Mouse (Mus musculus) thymus, postnatal 4 days (tissue): ENCODE measurements at regions not wholly inside any gene's neighbourhood (a gene's known extent, or its start where the extent isn't known, plus 50 kb on each side); places are given as distances from the start of the nearest gene placed in this dataset.

ENCODE experiments used
- DNase-seq: peaks from one replicate; pipeline ENCODE4 v3.0.0; 2021

DNA sequence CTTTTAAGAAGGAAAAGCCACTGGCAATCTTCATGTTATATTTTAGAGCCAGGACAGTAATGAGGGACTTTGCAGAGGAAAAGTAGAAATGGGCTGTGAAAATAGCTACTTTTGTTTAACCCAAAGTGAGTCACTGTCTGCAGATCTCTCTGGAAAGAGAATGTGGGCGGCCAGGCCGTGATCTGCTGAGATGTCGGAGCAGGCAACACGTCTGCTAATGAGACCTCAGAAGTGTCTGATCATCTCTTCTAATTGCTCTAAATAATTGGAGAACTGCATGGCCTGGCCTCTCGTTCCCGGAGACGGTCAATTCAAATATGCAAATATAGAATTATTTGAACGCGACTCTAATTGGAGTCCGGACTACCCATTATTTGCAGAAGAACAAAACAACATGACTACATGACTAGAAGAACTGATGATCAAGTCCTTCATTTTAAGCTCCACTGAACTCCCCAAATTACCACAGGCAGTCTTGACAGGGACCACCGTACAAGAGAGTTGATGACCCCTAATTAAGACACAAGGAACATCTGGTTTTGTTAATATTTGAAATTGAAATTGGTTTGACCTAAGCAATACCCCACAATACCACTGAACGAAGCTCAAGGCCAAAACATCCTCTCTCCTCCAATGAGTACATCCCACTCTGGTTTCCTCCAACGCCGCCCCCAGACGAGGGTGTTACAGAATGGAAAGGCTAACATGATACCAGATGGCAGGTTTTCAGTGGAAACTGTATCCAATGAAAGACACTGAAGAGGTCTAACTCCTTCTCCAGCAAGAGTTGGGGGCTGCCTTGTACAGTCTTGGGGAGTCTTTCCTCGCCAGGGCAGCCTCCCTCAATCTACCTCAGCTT lies 290.4 kb upstream of the Runx1 start:
- DNase-seq: no peak

DNA sequence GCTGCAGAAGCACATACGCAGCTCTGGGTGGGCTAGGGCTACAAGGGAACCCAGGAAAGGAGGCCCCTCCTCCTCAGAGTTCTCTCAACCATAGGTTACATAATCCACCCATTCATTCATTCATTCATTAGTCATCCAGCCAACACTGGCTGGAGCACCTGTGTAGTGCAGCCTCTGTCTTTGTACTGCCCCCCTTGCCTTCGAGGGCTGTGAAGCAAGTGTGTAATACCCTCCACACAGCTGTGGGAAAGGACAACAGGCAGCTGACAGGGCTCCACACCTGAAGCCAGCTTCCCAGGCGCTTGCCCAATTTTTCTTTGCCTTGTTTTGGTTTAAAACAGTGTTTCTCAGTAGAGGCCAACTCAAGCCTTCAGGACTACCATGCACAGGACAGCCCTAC lies 285.0 kb upstream of the Runx1 start:
- DNase-seq: no peak

DNA sequence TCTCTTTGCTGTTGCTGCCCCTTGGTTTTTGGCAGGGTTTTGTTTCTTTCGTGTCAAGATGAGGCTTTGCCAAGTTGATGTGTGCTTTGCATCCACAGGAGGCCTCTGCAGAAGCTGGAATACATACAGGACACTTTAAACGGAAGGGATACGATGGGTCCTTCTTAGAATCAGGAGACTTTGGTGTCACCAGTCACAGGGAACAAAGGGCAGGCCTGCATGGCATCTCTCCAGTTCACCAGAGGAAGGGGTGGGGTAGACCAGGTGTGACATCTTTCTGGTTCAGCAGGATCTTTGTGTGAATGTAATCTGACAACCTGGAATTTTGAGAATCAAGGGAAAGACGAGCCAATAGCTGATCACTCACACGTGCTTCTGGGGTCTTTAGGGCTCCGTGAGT lies 284.5 kb upstream of the Runx1 start:
- no peak for DNase-seq

DNA sequence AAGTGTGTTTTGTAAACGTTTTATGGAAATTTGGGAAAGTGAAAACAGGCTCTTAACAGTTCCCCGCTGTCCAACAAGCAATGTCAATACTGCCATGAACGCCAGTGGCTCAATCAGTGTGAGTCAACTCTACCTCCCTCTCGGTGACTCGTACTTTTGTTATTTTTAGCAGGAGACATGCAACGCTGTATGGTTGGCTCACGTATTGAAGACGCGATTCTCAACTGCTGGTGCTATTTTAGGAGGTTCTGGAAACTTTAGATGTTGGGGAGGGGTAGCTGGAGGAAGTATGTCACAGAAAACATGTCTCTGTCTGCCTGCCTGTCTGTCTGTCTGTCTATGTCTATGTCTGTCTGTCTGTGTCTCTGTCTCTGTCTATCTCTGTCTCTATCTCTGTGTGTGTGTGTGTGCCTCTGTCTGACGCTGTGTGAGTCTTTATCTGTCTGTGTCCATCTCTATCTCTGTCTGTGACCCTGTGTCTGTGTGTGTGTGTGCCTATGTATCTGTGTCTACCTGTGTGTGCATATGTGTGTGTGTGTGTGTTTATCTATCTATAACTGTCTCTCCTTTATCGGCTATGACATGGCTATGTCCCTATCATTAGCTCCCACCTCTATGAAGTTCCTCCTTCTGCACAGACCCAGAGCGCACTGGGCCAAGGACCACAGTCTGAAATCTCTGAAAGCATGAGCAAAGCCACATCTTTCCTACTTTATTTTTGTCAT lies 283.9 kb upstream of the Runx1 start:
- DNase-seq: no peak

DNA sequence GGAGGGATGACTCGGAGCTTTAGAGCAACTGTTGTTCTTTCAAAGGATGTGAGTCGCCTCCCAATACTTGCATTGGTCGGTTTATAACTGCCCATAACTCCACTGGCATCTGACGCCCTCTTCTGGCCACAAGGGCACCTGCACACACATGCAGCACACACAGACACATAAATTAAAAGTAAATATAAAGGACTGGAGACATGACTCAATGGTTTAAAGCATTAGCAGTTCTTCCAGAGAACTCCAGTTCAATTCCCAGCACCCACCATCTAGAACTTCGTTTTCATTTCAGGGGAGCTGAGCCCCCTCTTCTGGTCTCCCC lies 281.5 kb upstream of the Runx1 start:
- no peak for DNase-seq

DNA sequence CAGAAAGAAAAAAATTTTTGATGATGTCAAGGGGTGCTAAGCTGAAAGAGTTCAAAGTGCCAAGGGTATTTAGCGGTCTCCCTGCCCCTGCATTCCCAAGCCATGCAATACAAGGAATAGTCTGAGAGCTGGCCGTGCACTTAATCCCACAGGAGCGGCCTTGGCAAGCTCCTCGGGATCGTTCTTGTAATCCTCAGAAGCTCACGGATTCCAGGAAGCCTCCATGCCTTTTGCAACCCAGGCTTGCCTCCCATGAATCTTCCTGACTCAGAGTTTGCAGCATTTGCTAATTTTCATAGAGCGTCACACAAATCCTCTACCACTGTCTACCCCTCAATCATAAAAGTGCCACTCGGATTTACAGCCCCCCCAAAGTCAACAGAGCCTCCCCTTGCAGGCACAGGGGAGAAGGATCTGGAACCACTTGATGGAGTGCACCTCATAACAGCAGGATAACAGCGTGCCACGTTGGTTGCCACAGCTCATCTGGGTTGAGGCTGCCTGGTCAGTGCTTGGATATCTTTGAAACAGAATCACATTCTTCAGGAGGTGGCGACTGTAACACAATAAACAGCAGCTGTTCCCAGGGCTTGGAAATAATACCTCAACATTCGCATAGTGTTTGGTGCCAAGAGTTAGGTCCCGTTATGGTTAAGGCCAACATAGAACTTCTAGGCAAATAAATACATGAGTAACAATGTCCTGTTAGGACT lies 281.0 kb upstream of the Runx1 start:
- DNase-seq: no peak

DNA sequence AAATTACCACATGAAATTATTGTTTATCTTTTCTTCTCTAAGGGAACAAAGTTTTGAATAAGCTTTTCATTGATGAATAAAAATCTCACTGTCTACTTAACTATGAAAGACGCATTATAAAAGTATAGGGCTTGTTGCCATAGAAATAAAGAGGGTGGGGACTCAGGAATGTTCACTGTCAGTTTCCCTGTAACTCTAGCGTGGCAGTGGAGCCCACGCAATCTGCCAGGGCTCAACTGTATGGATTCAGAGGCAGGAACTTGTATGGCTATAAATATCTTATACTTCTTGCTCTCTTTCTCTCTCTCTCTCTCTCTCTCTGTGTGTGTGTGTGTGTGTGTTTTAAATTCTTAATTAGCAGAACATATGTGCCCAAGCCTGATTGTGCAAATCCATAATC lies 276.2 kb upstream of the Runx1 start:
- no peak for DNase-seq

DNA sequence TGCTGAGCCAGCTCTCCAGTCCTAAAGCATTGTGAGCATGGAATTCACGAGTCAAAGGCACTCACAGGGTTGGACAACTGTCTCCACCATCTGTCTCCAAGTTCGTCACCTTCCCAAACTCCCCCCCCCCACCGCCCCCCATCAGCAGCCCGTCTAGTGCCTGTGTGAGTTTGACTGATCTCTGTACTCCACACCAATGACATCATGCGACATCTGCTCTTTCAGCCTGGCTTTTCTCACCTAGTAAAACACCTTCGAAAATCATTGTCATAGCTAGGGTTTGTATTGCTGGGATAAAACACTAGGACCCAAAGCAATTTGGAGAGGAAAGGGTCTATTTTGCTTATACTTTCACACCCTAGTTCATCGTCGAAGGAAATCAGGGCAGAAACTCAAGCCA lies 272.1 kb upstream of the Runx1 start:
- DNase-seq: no peak

DNA sequence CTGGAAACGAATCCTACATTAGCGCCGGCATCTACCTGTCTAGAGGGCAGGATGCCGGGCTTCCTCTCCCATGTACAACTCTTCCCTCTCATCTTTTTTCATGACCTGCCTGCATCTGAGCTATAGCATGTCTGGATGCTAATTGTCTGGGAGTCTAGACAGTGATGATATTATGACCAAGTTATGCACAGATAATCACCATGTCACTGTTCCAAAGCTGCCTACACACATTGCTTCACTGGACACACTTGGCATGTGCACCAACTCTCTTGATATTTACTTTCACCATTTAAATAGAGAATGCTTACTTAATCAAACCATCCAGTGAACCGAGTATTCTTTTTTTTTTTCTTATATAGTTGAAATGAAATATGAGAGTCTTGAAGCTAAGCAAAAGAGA lies 270.2 kb upstream of the Runx1 start:
- DNase-seq: no peak

DNA sequence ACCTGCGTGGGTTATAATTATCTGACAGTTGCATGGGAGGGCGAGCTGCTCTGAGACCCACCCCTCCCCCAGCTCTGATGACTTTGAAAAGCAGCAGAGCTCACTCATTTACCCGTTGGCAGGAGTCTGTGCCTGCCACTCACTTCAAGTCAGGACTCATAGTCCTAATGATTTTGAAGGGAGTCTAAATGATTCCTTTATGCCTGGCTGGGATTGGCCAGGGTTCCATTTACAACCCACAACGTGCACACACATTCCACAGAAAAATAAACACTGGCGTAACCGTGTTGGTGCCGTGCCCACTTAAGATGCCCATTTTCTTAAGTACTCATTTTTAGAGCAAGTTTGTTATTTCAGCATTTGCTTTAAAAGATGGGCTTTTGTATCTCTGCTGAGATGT lies 266.8 kb upstream of the Runx1 start:
- no peak for DNase-seq

DNA sequence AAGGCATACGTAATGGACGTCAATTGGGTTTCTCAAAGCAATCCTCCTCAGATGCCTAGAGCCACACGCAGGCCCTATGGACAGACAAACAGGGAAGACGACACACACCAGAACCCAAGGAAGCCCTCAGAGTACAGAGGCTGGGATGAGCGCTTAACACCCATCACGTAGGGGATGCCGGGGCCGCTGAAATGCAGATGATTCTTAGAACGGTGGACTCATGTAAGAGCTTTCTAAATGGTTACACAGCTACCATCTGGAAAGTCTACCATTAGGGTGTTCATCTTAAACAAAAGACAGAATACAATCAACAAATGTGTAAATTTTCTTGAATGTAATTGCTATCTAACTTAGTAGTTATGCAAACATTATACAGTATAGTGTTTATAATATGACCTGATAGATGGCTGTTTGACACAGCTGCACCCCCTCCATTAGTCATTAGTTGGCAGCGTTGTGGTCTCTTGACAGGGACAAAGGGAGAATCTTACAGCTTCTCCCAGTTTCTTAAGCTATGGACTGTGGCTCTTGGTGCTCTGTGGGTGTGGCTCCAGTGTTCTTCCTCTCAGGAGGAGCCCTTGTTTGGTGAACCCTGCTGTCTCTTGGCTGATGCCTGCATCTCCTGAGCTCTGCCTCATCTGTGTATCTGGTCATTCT lies 259.4 kb upstream of the Runx1 start:
- no peak for DNase-seq

DNA sequence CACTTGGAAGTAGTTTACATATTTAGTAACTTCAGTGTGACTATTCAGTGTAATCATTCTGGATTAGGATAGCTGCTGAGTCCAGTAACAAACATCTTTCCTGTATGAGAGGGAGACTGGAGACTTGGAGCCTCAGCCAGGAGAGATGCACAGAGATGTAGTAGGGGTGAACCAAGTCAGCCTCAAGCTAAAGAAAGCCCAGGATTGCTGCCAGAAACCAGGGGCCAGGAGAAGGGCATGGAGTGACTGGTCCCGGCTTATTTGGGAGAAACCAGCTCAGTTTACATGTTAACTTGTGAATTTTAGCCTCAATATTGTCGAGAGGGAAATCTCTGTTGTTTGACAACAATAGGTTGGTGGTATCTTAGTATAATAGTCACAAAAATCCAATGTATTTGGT lies 257.8 kb upstream of the Runx1 start:
- DNase-seq: no peak

DNA sequence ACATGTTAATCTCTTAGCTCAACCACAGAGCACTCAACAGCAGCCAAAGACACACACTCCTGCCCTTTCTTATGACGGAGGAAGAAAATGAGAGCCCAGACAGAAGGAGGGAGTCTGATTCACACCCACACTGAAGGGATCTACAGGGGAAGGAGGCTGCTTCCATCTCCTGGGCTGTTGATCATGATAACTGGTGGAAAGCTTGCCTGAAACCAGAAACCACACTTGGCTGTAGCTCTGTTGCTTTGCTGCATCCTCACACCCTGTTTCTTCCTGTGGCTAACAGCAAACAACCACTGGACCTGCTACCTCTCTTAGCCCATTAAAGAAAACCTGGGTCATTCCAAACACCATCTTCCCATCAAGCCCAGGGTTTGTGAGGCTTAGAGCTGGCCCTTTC lies 257.2 kb upstream of the Runx1 start:
- DNase-seq: no peak

DNA sequence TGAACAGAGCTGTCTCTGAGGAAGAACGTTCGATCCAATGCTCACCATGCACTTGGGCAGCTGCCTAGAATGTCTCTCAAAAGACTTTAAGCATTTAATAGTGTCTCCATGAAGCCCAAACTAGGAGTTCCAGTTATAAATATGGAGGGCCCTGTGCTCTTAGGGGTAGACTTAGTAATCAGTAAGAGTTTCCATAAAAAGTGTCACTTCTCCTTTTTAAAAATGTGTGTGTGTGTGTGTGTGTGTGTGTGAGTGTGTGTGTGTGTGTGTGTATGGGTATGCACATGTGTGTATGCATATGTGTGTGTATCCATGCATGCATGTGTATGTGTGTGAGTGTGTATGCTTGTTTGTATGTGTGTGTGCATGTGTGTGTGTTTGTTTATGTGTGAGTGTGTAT lies 255.6 kb upstream of the Runx1 start:
- no peak for DNase-seq

DNA sequence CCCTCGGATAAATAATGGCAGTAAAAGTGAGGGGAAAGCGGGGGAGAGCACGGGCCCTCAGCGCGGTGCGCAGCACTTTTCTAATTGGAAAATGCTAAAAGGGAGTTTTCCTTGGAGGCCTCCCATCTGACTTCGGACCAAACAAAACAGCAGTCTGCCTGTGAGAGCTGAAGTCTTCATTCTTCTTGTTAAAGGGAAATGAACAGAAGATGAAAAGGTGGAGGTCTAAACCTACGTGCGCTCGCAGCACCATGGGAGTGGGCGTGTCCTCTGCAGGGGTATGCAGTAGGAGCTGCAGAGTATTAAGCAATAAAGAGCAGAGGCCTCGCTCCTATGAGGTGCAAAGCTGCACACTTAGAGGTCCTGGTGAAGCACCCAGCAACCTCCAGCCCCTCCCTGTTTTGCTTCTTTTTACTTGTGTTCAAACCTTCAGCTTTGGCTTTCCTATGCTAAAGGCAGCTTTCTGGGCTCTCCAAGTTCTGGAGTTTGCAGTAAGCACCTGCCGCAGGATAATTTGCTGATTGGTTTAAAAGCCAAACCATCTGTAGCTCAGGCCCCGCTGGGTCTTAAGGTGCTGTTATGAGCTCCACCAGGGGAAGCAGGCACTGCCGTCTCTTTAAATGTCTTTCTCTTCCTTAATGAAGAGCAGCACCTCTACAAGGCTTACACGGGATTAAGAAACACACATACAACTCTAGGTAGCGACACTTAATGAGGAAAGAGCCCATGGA lies 253.9 kb upstream of the Runx1 start:
- peak; percentile 74 for DNase-seq

DNA sequence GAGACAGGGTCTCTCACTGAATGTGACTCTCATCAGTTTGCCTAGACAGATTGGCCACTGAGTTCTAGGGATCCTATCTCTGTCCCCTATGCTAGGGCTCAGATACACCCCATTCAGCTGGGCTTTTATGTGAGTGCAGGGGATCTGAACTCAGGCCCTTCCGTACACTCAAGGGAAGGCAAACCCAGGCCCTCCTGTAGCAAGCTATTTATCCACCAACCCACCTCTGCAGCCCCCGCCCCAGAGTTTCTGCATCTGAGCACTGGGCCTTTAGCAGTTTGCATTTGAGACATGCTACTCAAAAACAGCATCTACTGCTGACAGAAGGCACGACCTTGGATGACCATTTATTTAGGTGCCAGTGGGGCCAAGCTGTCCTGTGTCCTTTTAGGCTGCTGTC lies 253.0 kb upstream of the Runx1 start:
- DNase-seq: no peak

DNA sequence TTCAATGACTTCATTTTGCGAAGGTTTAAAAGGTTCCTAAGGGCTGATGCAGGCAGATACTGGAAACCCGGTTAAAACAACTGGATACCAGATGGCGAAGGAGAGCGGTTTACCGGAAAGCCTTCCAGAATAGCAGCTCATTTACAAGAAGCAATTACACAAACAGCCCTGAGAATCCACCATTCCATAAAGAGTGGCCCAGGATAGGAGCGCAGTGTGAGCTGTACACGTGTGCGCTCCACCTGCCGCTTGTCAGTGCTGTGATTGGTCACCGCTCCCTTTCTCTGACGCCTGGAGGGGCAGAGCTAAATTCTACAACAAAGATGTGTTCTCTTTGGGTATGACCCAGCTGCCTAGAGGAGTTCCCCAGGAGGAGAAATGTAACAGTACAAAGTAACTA lies 249.5 kb upstream of the Runx1 start:
- DNase-seq: no peak

DNA sequence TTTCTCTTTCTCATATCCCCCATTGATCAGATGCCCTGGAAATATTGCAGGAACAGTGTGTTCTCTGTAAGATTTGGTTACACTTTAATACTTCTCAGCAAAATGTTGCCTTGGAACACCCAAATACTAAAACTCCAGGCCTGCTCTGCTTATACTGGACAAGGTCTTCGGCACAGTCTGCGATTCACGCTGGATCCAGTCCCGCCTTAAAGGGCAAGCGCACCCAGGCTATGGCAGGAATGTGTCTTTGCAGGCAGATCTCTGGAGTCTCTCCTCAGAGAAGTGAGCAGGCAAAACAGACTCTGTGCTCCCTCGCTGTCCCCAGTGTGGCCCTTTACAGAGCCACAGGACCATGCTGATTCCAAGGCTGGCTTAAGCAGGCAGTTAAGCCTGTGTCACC lies 246.2 kb upstream of the Runx1 start:
- DNase-seq: no peak

DNA sequence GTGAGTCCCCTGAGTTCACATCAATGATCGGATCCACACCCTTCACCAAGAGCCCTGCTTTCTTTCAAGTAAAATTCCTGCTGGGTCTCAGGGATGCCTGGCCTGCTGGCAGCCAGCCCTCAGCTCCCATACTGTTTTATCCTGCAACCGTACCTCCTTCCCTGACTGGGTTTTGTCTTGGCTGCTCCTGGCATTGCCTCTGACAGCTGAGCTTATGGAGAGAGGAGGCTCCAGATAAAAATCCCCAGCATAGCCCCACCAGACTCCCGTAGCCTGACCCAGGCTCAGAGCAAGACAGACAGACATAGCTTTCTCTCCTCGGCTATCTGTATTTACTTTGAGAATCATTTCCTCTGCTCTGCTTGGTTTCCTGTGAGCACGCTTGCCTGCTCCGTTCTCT lies 245.8 kb upstream of the Runx1 start:
- no peak for DNase-seq

DNA sequence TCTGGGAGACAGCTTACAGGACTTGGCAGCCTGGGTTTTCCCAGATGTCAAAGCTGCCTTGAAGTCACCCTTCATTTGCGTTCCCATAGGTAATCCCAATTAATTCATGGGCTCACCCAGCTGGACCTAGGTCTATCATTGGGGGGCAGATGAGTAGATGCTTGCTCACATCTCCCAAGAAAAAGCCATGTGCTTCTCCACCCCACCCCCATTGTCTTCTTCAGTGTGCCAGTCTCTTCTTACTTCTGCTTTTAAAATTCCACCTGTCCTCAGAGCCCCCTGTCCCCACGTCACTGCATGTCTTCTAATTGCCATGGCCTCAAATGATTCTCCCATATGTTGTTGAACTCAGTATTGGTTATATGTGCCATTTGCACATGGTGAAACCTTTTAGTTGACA lies 240.9 kb upstream of the Runx1 start:
- no peak for DNase-seq

DNA sequence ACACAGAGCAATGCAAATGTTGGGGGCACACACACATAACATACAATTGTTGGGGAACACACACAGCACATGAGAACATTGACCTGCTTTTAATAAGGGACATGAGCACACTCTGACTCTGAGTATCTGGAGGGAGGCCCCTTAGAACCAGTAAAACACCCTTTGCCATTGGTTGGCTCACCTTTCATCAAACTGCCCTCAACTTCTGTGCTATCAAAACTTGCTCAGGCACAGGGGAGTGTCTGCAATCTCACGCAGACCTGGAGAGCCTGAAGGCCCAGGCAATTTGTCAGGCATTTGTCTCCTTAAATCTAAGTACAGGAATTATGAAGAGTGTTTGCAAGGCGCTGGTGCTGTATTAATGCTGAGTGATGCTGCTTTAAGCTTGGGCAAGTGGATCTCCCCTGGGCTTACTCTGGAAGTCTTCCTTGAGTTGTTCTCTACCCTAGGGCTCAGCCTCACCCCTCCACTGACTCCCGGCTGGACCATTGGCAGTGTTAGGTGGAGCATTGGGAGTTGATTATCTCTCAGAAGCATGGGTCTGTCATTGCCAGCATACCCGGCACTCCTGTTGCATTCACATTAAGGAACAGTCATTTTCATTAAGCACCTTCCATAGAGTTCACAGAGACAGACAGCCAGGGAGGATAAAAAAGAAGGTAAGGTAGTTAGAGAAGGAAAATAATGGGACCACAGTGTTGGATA lies 235.7 kb upstream of the Runx1 start:
- no peak for DNase-seq

DNA sequence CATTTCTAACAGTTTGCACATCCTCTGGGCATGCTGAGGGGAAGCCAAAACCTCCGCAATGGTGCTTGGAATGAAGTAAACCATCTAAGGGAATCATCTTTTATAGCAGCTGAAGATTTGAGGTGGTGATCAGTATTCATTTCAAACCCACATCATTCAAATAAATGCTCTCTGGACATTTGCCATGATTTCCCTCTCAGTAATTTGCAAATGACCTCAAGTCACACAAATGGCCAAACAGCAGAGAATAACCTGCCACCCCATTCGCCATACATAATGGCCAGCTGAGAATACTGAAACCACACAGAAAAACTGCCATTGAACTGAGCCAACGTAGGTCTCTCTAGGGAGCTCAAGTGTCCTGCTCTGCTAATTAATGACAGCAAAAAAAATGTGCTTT lies 230.3 kb upstream of the Runx1 start:
- DNase-seq: no peak
